Comparison of ENCODE assay signal across 10 mouse cellular contexts in genomic region chr16:62974926-62975325, GRCm38 (mm10).
DNase-seq lines count a peak whose midpoint lies in the region; ATAC-seq and TF ChIP-seq lines count a peak whose summit lies in the region.
"Had no signal": no experiment of that assay in that cellular context is flagged by ENCODE, and none has a peak within 500 bp of the region (broad histone marks: within the 10 kb centered on the region; RNA-seq: fewer than 3 reads in every experiment).

No protein-coding gene starts in this region.

- no peaks in the 10 kb centered on the region for H3K36me3 ChIP-seq in lung, embryonic 14.5 days (ENCODE audit: insufficient read depth)

- H3K4me1 ChIP-seq in lung, embryonic 14.5 days (ENCODE audit: insufficient read depth), result no peaks in the 10 kb centered on the region
- H3K4me1 ChIP-seq in lung, adult 2 months (ENCODE audit: control insufficient read depth, insufficient read depth, low read length), result no peaks in the 10 kb centered on the region

- DNase-seq in gastrocnemius, adult 2 months, result no peak
- DNase-seq in gastrocnemius, adult 8-10 months (ENCODE audit: low spot score in 2 of 2), result no peak
- DNase-seq in lung, embryonic 14.5 days, result peak; percentile 83
- DNase-seq in lung, adult 2 months, result no peak
- DNase-seq in cerebellum, adult 11 months, result peak; percentile 15
- DNase-seq in lung, postnatal 14 days, result peak; percentile 16
- no peak for DNase-seq in urinary bladder, postnatal 10 days (ENCODE audit: low spot score)
- DNase-seq in layer of hippocampus, postnatal 36 days, result no peak
- DNase-seq: kidney, adult 11 months had no signal

- H3K9me3 ChIP-seq in lung, embryonic 14.5 days (ENCODE audit: low read depth, low read length), result no peaks in the 10 kb centered on the region

- intact Hi-C loops in gastrocnemius, adult 2 months (cut with DNase I), result no loop called here

- no peaks in the 10 kb centered on the region for H3K27me3 ChIP-seq in lung, embryonic 14.5 days (ENCODE audit: insufficient read depth, low read length)

- TF ChIP-seq POLR2A in lung, adult 2 months (IDR thresholded peaks at IDR 0.05; ENCODE audit: borderline replicate concordance, extremely low read depth, low read depth, low read length), result no peak

- peak; percentile 36 for TF ChIP-seq CTCF in gastrocnemius, adult 2 months (IDR thresholded peaks at IDR 0.05)
- TF ChIP-seq CTCF in lung, embryonic 14.5 days (IDR thresholded peaks at IDR 0.05; ENCODE audit: low read depth), result peak; percentile 61
- TF ChIP-seq CTCF in lung, adult 2 months (IDR thresholded peaks at IDR 0.05; ENCODE audit: insufficient read depth, low read length), result no peak

- ATAC-seq in lung, embryonic 14.5 days (ENCODE audit: insufficient read depth), result 0 out of 2 replicates have a peak, but pooled peaks have one; percentile 17

- no peak overlapping the region for H3K9ac ChIP-seq in lung, embryonic 14.5 days

- no peak overlapping the region for H3K4me3 ChIP-seq in gastrocnemius, adult 2 months
- H3K4me3 ChIP-seq in lung, embryonic 14.5 days (ENCODE audit: low read depth, low read length), result no peak overlapping the region
- H3K4me3 ChIP-seq in lung, adult 2 months (replicated peaks; ENCODE audit: extremely low read depth, low read depth, low read length), result no peak overlapping the region

- WGBS in lung, embryonic 14.5 days, result 45% methylated on average over 1 of the region's 1 CpGs
- WGBS in lung, adult 2 months, result 69% methylated on average over 1 of the region's 1 CpGs

- no peak overlapping the region for H3K4me2 ChIP-seq in lung, embryonic 14.5 days

- H3K27ac ChIP-seq in gastrocnemius, adult 2 months, result no peak overlapping the region
- no peak overlapping the region for H3K27ac ChIP-seq in lung, embryonic 14.5 days (ENCODE audit: low read depth)
- H3K27ac ChIP-seq: macrophage had no signal

Comparison
In these comparisons a context has a peak if more than half of its experiments do, and no peak if none do; other contexts are left out.
1. DNase-seq: peak in lung, embryonic 14.5 days (single experiment), cerebellum, adult 11 months (single experiment) and lung, postnatal 14 days (single experiment); none in gastrocnemius, adult 2 months (single experiment), gastrocnemius, adult 8-10 months (0 of 2), lung, adult 2 months (single experiment), urinary bladder, postnatal 10 days (single experiment) and layer of hippocampus, postnatal 36 days (0 of 2).